Mouse (Mus musculus): ENCODE results near the gene Gm38119.
"Not testable (repeated sequence)": the region's sequence is repeated elsewhere in the genome, so short reads cannot be mapped to it uniquely, and the experiment has no call there.

GRCm38 (mm10) chr3:92689154-92689553 lies 49.7 kb downstream of the Gm38119 start:
- not testable (repeated sequence) for TF ChIP-seq CTCF (conservative IDR thresholded peaks at IDR 0.05; ENCODE audit: low read length); NANOG (IDR thresholded peaks at IDR 0.05; ENCODE audit: borderline replicate concordance, low read length)
